Mouse (Mus musculus): ENCODE measurements around the gene Zfp638. TPM values are rescaled to one million over a fixed set of nuclear protein-coding genes. Genes with fewer than 3 reads are reported as not detected.
"Not testable (repeated sequence)": the region's sequence is repeated elsewhere in the genome, so short reads cannot be mapped to it uniquely, and the experiment has no call there.

The Zfp638 gene
- polyA plus RNA-seq, 1 experiment from 2014 or later = 102 TPM

- no peak overlapping the region for H3K9ac ChIP-seq (ENCODE audit: low read length)
- ATAC-seq (ENCODE audit: low FRiP score) = no peak
- H3K27me3 ChIP-seq (ENCODE audit: control insufficient read depth, insufficient read depth, low read length) = no peaks in the 10 kb centered on the region
- H3K4me3 ChIP-seq (ENCODE audit: low read depth, low read length) = no peak overlapping the region
- DNase-seq (ENCODE audit: low spot score, missing footprints) = no peak
- H3K9me3 ChIP-seq (ENCODE audit: control insufficient read depth, low read length) = no peaks in the 10 kb centered on the region
- H3K36me3 ChIP-seq (ENCODE audit: control insufficient read depth, insufficient read depth, low read length) = no peaks in the 10 kb centered on the region
- H3K27ac ChIP-seq (ENCODE audit: low read depth, low read length) = no peak overlapping the region
- H3K4me2 ChIP-seq = no peak overlapping the region
- no peaks in the 10 kb centered on the region for H3K4me1 ChIP-seq (ENCODE audit: control insufficient read depth, insufficient read depth, low read length)
- WGBS = 88% methylated on average over 7 of the region's 7 CpGs
Observed at GRCm38 (mm10) chr6:84029775-84030174, 162.9 kb downstream of the Zfp638 start.

- H3K4me3 ChIP-seq (ENCODE audit: low read depth, low read length); ATAC-seq (ENCODE audit: low FRiP score); H3K27me3 ChIP-seq (ENCODE audit: control insufficient read depth, insufficient read depth, low read length): not testable (repeated sequence)
Observed at GRCm38 (mm10) chr6:84032516-84032915, 165.6 kb downstream of the Zfp638 start.

More at GRCm38 (mm10) chr6:84032516-84032915, 165.6 kb downstream of the Zfp638 start:
- not testable (repeated sequence) for DNase-seq (ENCODE audit: low spot score, missing footprints); H3K27ac ChIP-seq (ENCODE audit: low read depth, low read length); H3K9me3 ChIP-seq (ENCODE audit: control insufficient read depth, low read length); H3K4me2 ChIP-seq; H3K4me1 ChIP-seq (ENCODE audit: control insufficient read depth, insufficient read depth, low read length); H3K9ac ChIP-seq (ENCODE audit: low read length); H3K36me3 ChIP-seq (ENCODE audit: control insufficient read depth, insufficient read depth, low read length)
- 81% methylated on average over 5 of the region's 5 CpGs for WGBS

Other genes starting within 250 kb of the Zfp638 start
- not detected in 2 replicates for gene Clec4f, start 210.9 kb upstream of the Zfp638 start, polyA plus RNA-seq (2014; fragmentation: Nextera tagmentation; extraction: Ambion mirVana)
- not detected in 2 replicates for gene Cd207, start 189.3 kb upstream of the Zfp638 start, polyA plus RNA-seq (2014; fragmentation: Nextera tagmentation; extraction: Ambion mirVana)
- 0.25 and 0.26 TPM in 2 replicates for gene Vax2, start 155.8 kb upstream of the Zfp638 start, polyA plus RNA-seq (2014; fragmentation: Nextera tagmentation; extraction: Ambion mirVana)
- not detected in 2 replicates for gene Atp6v1b1, start 124.1 kb upstream of the Zfp638 start, polyA plus RNA-seq (2014; fragmentation: Nextera tagmentation; extraction: Ambion mirVana)
- gene Ankrd53, start 104.5 kb upstream of the Zfp638 start, polyA plus RNA-seq (2014; fragmentation: Nextera tagmentation; extraction: Ambion mirVana) = 0.18 TPM in 1 of 2 replicates, not detected in the other
- 49.0 and 56.9 TPM in 2 replicates for gene Tex261, start 91.3 kb upstream of the Zfp638 start, polyA plus RNA-seq (2014; fragmentation: Nextera tagmentation; extraction: Ambion mirVana)
- gene Nagk, start 72.1 kb upstream of the Zfp638 start, polyA plus RNA-seq (2014; fragmentation: Nextera tagmentation; extraction: Ambion mirVana) = 31.8 and 36.1 TPM in 2 replicates
- 19.7 and 23.9 TPM in 2 replicates for gene Paip2b, start 35.4 kb upstream of the Zfp638 start, polyA plus RNA-seq (2014; fragmentation: Nextera tagmentation; extraction: Ambion mirVana)
- 2.0 and 2.4 TPM in 2 replicates for gene Dysf, start 141.5 kb downstream of the Zfp638 start, polyA plus RNA-seq (2014; fragmentation: Nextera tagmentation; extraction: Ambion mirVana)